Mouse (Mus musculus) thymus, adult 2 months (tissue): ENCODE data around the gene Tlr4.

Experiments
- CTCF ChIP-seq: fragments of 200-500 bp; IDR thresholded peaks from 2 replicates; pipeline ENCODE4 v1.5.1; 2012; ENCODE audit warnings: mild to moderate bottlenecking, control low read depth, low read length, moderate library complexity, borderline replicate concordance; ENCODE audit not compliant: control insufficient read depth, poor library complexity, insufficient read depth; ENCODE audit errors: extremely low read depth
- POLR2A ChIP-seq: fragments of 200-500 bp; IDR thresholded peaks from 2 replicates; pipeline ENCODE4 v1.6.1; 2012; ENCODE audit warnings: mild to moderate bottlenecking, low read length, control low read depth, moderate library complexity; ENCODE audit not compliant: control insufficient read depth, poor library complexity, insufficient read depth; ENCODE audit errors: extremely low read depth

DNA sequence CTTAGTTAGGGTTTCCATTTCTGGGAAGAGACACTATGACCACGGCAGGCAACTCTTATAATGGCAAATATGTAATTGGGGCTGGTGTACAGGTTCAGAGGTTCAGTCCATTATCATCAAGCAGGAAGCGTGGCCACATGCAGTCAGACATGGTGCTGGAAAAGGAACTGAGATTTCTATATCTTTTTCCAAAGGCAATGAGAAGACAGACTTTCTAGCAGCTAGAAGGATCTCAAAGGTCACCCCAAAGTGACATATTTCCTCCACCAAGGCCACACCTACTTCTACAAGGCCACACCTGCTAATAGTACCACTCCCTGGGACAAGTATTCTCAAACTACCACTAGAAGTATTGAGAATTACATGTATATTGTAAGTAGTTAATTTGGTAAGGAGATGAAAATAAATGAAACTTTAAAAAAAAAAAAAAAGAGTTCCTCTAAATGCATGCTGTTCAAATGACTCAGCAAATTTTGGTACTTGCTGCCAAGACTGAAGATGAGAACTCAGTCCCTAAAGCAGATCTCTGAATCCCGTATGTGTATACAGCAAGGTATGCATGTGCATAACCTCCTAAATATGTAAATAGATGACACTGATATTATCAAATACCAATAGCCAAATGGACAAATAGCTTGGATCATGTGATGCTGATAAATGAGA is 10.9 kb upstream of the Tlr4 start:
- TF ChIP-seq CTCF = no peak
- no peak for TF ChIP-seq POLR2A
